Mouse (Mus musculus): ENCODE data around the gene Vmn2r6. TPM values are rescaled to one million over a fixed set of nuclear protein-coding genes. Genes with fewer than 3 reads are reported as not detected.
"Not testable (repeated sequence)": the region's sequence is repeated elsewhere in the genome, so short reads cannot be mapped to it uniquely, and the experiment has no call there.

Vmn2r6 gene
- polyA plus RNA-seq (2012; rRNA removed) = not detected in 2 replicates

DNA sequence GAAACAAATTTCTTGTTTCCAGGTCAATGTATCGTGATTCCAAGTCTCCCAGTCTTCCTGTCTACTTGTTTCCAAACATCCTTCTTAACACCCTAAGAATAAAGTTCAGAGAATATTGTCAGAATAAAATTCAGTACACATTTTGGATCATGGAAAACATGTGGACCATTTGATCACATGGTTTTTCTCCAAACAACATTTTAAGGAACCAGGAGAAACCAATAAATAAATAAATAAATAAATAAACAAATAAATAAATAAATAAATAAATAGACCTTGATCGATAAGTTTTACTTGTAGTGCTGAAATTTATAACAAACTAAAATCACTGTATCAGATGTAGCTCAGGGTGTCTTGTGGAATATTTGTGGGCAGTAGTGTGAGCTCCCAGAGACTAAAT, at the start of gene Vmn2r6:
TSS of gene Vmn2r6 (minus strand) at position 101 of the 400 bp plus-strand sequence.
- DNase-seq (ENCODE audit: extremely low spot score in 1 of 2, low spot score in 1 of 2) = not testable (repeated sequence)

- peak in 1 of 2 experiments; percentile 5 for DNase-seq (ENCODE audit: extremely low spot score in 1 of 2, low spot score in 1 of 2)
These were observed 22.0 kb upstream of the Vmn2r6 start for GRCm38 (mm10) chr3:64587618-64588017.

GRCm38 (mm10) chr3:64568793-64569192, 3.2 kb upstream of the Vmn2r6 start:
- DNase-seq (ENCODE audit: extremely low spot score in 1 of 2, low spot score in 1 of 2) = not testable (repeated sequence)

DNA sequence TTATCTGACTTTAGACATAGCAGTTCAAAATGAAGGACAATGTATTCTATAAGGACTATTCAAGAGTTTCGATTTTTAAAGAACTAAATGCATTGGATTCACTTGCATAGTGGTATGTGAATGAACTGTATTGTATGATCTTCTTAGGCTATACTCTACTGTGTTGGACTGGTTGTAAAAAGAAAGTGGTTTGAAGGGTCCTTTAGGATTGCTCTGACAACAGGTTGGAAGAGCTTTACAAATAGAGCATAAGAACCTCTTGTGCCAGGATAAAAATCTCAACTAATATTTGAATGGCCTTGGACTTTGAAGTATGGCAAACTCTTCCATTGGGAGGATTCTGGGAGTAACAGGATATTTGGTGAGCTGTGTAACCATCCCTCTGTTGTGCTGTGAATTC, 42.0 kb downstream of the Vmn2r6 start:
- DNase-seq (ENCODE audit: extremely low spot score in 1 of 2, low spot score in 1 of 2) = not testable (repeated sequence)

DNA sequence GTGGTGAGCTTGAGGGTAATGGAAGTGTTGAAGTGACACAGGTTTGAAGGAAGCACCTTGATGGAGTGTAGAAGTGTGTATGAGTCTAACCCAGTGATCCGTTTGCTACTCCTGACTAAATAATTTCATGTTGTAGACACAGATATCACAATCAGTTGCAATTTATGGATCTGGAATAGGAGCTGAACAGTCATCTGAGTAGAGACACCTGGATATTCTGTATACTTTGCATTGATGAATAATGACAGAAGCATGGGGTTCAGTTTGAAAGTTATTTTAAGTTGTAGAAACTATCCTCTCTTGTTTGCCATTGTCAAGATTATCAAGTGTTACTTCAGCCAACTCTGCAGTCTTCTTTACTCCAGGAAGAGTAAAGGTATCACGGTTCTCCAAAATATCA, 55.9 kb downstream of the Vmn2r6 start, which contains the start of gene Vmn2r5:
TSS of gene Vmn2r5 (minus strand) at position 101 of the 400 bp plus-strand sequence.
- DNase-seq (ENCODE audit: extremely low spot score in 1 of 2, low spot score in 1 of 2) = not testable (repeated sequence)

Other genes with a start within 250 kb of the Vmn2r6 start
- gene Vmn2r4, start 150.5 kb downstream of the Vmn2r6 start, polyA plus RNA-seq (2012; rRNA removed) = not detected in 2 replicates
- gene Vmn2r5, start 56.0 kb downstream of the Vmn2r6 start, polyA plus RNA-seq (2012; rRNA removed) = not detected in 2 replicates